Mouse (Mus musculus) skeletal muscle tissue, adult 2 months (tissue): ENCODE measurements around the gene Rpap3.

ENCODE experiments used
- DNase-seq: peaks from one replicate; pipeline ENCODE4 v3.0.0-alpha.2; 2012; ENCODE audit warnings: low read depth, low spot score

Rpap3 gene

GRCm38 (mm10) chr15:97731111-97731510, 25.5 kb upstream of the Rpap3 start, which contains the start of gene Endou:
Endou (minus strand) TSS chr15:97731339.
- DNase-seq = no peak

GRCm38 (mm10) chr15:97730365-97730764, 24.7 kb upstream of the Rpap3 start:
- no peak for DNase-seq

- peak; percentile 43 for DNase-seq
These were observed 23.2 kb upstream of the Rpap3 start for GRCm38 (mm10) chr15:97728804-97729203.

GRCm38 (mm10) chr15:97728394-97728793, 22.8 kb upstream of the Rpap3 start:
- DNase-seq = no peak

DNA sequence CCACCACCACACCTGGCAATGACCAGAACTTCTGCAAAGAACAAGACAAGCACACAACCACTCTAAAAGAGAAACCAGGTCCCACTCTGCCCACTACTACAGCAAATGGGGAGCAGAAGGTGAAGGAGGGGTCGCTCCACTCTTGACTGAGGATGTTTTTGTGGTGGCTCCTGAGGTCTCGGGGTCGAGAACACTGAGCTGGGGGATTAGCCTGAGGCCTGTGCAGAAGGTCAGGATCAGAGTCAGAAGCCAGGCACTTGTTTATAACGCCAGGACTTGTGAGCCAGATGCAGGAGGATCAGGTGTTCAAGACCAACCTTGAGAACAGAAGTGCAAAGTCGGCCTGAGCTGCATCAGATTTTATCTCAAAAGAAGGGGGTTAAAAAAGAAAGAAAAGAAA, 21.9 kb upstream of the Rpap3 start:
- DNase-seq = no peak

GRCm38 (mm10) chr15:97727048-97727447, 21.4 kb upstream of the Rpap3 start:
- peak; percentile 78 for DNase-seq

DNA sequence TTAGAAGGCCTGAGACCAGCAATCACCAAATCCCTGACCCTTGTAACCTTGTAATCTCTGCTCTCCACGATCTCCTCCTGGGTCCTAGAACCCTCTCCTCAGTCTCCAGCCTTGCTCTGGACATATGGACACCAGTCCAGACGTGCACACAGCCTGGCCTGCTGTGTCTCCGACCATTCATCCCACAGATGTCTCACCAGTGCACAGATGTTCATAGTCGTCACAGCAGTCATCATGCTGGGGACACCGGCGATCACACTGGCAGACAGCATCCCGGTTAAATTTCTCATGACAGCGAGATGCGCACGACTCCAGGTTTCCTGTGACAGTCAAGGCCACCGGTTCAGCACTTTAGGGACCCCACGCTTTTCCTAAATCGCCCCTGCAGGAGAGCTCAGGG, 20.7 kb upstream of the Rpap3 start:
- DNase-seq = no peak

GRCm38 (mm10) chr15:97725198-97725785, 19.7 kb upstream of the Rpap3 start:
- no peak for DNase-seq

- no peak for DNase-seq
These were observed 18.9 kb upstream of the Rpap3 start for GRCm38 (mm10) chr15:97724346-97725197.

GRCm38 (mm10) chr15:97723536-97724345, 18.1 kb upstream of the Rpap3 start:
- DNase-seq = no peak

- no peak for DNase-seq
These were observed 15.5 kb upstream of the Rpap3 start for GRCm38 (mm10) chr15:97721008-97721701.

DNA sequence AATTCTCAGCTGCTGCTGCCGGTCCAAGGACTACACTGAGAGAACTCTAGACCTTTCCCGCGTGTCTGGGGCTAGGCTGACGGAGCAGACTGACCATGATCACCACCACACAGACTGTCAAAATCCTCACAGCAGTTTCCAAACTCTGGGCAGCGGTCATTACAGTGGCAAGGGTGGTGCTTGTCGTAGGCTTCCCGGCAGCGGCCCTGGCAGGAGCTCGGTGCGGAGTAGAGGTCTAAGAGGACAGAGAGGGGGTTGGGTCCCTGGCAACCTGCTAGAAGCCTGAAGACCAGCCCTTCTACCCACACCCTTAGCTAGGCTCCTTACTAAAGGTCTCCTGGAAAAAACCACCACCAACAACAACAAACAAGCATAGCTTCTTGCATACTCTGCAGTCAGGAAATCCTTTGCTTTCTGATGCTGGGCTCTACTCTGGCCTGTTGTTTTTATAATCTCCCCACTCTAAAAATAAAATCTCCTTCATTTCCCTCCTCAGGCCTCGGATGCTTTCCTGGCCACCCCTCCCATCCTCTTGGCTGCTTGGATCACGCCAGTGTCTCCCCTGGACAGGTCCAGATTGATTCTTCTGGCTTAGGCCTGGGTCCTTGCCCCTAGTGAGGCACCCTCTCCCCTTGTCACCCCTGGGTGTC, 14.5 kb upstream of the Rpap3 start:
- no peak for DNase-seq

DNA sequence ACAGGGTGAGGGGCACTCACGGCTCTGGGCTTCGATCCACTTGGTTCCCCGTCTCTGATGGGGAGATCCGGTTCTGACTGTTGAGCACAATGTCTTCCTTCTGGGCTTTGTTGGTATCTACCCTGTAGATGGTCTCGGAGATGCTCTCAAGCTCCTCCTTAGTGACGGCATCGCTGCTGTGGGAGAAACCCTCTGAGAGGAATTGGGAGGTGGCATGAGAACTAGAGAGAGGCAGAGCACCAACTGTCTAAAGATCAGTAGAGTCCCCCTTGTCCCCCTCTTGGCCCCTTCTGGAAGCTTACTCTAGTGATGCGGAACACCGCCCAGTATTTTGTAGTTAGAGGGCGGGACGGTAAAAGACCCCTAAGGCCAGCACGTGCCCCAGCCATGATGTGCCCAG, 13.9 kb upstream of the Rpap3 start:
- no peak for DNase-seq

DNA sequence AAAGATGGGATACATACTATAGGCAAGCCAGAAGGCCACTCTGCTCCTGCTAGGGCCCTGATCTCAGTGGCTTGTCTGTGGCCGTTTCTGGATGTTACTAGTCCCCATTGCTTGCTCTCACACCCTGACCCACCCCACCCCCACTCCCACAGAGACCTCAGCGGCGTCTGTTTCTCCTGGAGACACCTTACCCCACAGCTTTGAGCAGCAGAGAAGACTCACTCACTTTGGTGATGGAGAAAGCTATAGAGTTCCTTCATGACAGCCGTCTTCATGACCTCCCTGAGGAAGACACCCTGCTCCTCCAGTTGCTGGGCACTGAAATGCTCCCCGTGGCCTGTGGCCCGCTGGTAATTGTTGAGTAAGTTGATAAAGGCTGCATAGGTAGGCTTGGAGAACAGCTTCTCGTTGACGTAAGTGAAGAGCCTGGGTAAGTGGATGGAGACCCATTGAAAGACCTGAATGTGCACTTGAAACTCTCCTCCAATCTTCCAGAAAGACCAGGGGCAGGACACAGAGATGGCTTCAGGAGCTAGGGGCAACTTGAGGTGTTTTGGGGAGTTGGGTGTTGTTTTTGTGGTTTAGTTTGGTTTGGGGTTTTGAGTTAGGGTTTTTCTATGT, 13.0 kb upstream of the Rpap3 start:
- no peak for DNase-seq

- DNase-seq = peak; percentile 59
These were observed 12.4 kb upstream of the Rpap3 start for GRCm38 (mm10) chr15:97717861-97718534.

- DNase-seq = no peak
These were observed 11.2 kb upstream of the Rpap3 start for GRCm38 (mm10) chr15:97716782-97717181.

DNA sequence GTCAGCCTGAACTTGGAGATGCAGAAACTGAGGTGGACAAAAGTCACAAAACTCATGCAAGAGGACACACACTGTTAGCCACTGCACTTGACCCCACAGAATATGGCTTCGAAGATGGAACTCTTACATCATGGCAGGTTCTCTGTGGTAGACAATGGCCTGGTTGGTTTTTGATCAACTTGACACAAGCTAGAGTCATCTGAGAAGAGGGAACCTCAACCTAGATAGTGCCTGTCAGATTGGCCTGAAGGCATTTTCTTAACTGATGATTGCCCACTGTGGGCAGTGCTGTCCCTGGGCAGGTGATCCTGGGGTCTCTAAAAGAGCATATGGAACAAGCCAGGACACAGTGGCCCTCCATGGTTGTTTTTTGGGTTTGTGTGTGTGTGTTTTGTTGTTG, 10.1 kb upstream of the Rpap3 start:
- no peak for DNase-seq

GRCm38 (mm10) chr15:97715083-97715482, 9.5 kb upstream of the Rpap3 start:
- no peak for DNase-seq

GRCm38 (mm10) chr15:97712546-97712945, 6.9 kb upstream of the Rpap3 start:
- DNase-seq = no peak

- DNase-seq = no peak
These were observed 5.3 kb upstream of the Rpap3 start for GRCm38 (mm10) chr15:97710906-97711305.
